In the genomic region with DNA sequence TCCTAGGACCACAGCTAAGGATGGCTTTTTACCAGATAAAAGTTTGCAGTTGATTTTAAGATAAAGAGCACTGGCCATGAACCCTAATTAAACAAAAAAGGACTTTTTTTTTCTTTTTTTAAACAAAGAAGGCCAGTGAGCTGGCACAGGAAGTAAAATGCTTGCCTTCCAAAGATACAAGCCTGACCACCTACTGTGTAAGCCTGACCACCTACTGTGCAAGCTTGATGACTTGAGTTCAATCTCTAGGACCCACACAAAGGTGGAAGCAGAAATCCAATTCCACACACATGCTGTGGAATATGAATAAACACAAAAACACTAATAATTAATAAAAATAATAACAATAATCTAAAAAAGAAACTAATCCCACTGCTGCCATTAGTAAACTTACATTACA, we compare ENCODE assay signal across 19 mouse cellular contexts. TPM values are rescaled to one million over a fixed set of nuclear protein-coding genes. Genes with fewer than 3 reads are reported as not detected.
DNase-seq lines count a peak whose midpoint lies in the region; ATAC-seq and TF ChIP-seq lines count a peak whose summit lies in the region.
"Had no signal": no experiment of that assay in that cellular context is flagged by ENCODE, and none has a peak within 500 bp of the region (broad histone marks: within the 10 kb centered on the region; RNA-seq: fewer than 3 reads in every experiment).

No protein-coding gene starts in this region.

- DNase-seq in limb, embryonic 10.5 days (ENCODE audit: low spot score), result no peak
- no peak for DNase-seq in MEL (ENCODE audit: low read depth, low spot score)
- no peak for DNase-seq in adrenal gland, postnatal 14 days
- DNase-seq in thymus, postnatal 4 days, result no peak
- DNase-seq: adrenal gland, postnatal 25 days; cerebellum, adult 18-20 months; cerebellum, adult 9-11 months; forebrain, postnatal 0 days; gastrocnemius, adult 2 months; gastrocnemius, postnatal 25 days had no signal

- no peak overlapping the region for H3K4me3 ChIP-seq in limb, embryonic 13.5 days
- H3K4me3 ChIP-seq in limb, embryonic 10.5 days, result no peak overlapping the region
- H3K4me3 ChIP-seq in midbrain, embryonic 13.5 days (replicated peaks), result no peak overlapping the region
- H3K4me3 ChIP-seq in midbrain, embryonic 15.5 days, result no peak overlapping the region
- no peak overlapping the region for H3K4me3 ChIP-seq in MEL (ENCODE audit: control insufficient read depth in 1 of 2, insufficient read depth in 1 of 2, low read depth in 2 of 2, low read length in 2 of 2)
- H3K4me3 ChIP-seq: embryonic facial prominence, embryonic 12.5 days; forebrain, embryonic 12.5 days; gastrocnemius, adult 2 months; heart, embryonic 12.5 days; hindbrain, embryonic 10.5 days; intestine, embryonic 15.5 days had no signal

- no peak for ATAC-seq in limb, embryonic 13.5 days (ENCODE audit: low FRiP score, low read depth)
- no peak for ATAC-seq in midbrain, embryonic 13.5 days
- ATAC-seq in midbrain, embryonic 15.5 days (replicated peaks), result no peak
- ATAC-seq: forebrain, postnatal 0 days; intestine, embryonic 15.5 days had no signal

- no peak for TF ChIP-seq POLR2A in MEL (IDR thresholded peaks at IDR 0.05; ENCODE audit: control insufficient read depth in 1 of 2, insufficient read depth in 1 of 2, low read depth in 1 of 2, low read length in 2 of 2, poor library complexity in 1 of 2)

- H3K79me2 ChIP-seq in MEL (ENCODE audit: control insufficient read depth, insufficient read depth, low read length, poor library complexity), result peaks cover 23% of the 10 kb centered on the region

- H3K4me2 ChIP-seq in limb, embryonic 13.5 days (replicated peaks), result no peak overlapping the region
- no peak overlapping the region for H3K4me2 ChIP-seq in midbrain, embryonic 13.5 days (replicated peaks)
- H3K4me2 ChIP-seq in midbrain, embryonic 15.5 days, result no peak overlapping the region
- H3K4me2 ChIP-seq: embryonic facial prominence, embryonic 12.5 days; forebrain, embryonic 12.5 days; heart, embryonic 12.5 days; hindbrain, embryonic 14.5 days; intestine, embryonic 15.5 days had no signal

- H3K9me3 ChIP-seq in limb, embryonic 13.5 days, result no peaks in the 10 kb centered on the region
- H3K9me3 ChIP-seq in limb, embryonic 10.5 days (replicated peaks), result no peaks in the 10 kb centered on the region
- H3K9me3 ChIP-seq in midbrain, embryonic 13.5 days, result no peaks in the 10 kb centered on the region
- no peaks in the 10 kb centered on the region for H3K9me3 ChIP-seq in midbrain, embryonic 15.5 days
- H3K9me3 ChIP-seq in MEL (replicated peaks; ENCODE audit: insufficient read depth, low read length), result no peaks in the 10 kb centered on the region
- H3K9me3 ChIP-seq: embryonic facial prominence, embryonic 12.5 days; forebrain, embryonic 12.5 days; heart, embryonic 12.5 days; hindbrain, embryonic 10.5 days; intestine, embryonic 15.5 days had no signal

- no peak overlapping the region for H3K27ac ChIP-seq in limb, embryonic 13.5 days
- no peak overlapping the region for H3K27ac ChIP-seq in limb, embryonic 10.5 days
- no peak overlapping the region for H3K27ac ChIP-seq in midbrain, embryonic 13.5 days
- no peak overlapping the region for H3K27ac ChIP-seq in midbrain, embryonic 15.5 days
- H3K27ac ChIP-seq in MEL (ENCODE audit: control insufficient read depth, low read depth, low read length), result no peak overlapping the region
- H3K27ac ChIP-seq: embryonic facial prominence, embryonic 12.5 days; forebrain, embryonic 12.5 days; gastrocnemius, adult 2 months; hindbrain, embryonic 10.5 days; hindbrain, embryonic 14.5 days; intestine, embryonic 15.5 days had no signal

- H3K9ac ChIP-seq in limb, embryonic 13.5 days, result 0 out of 2 replicates have a peak overlapping the region, but pooled peaks have one; percentile 19
- H3K9ac ChIP-seq in midbrain, embryonic 13.5 days (replicated peaks), result 0 out of 2 replicates have a peak overlapping the region, but pooled peaks have one; percentile 19
- H3K9ac ChIP-seq in midbrain, embryonic 15.5 days, result no peak overlapping the region
- H3K9ac ChIP-seq in MEL (ENCODE audit: control insufficient read depth, low read depth, low read length, poor library complexity, severe bottlenecking), result no peak overlapping the region
- H3K9ac ChIP-seq: embryonic facial prominence, embryonic 12.5 days; forebrain, embryonic 12.5 days; forebrain, postnatal 0 days; heart, embryonic 12.5 days; hindbrain, embryonic 14.5 days; intestine, embryonic 15.5 days had no signal

- H3K36me3 ChIP-seq in limb, embryonic 13.5 days, result peaks cover 25% of the 10 kb centered on the region
- H3K36me3 ChIP-seq in limb, embryonic 10.5 days, result peaks cover 14% of the 10 kb centered on the region
- H3K36me3 ChIP-seq in midbrain, embryonic 13.5 days, result no peaks in the 10 kb centered on the region
- H3K36me3 ChIP-seq in midbrain, embryonic 15.5 days (replicated peaks), result no peaks in the 10 kb centered on the region
- peaks cover 0 to 24% of the 10 kb centered on the region in 2 experiments; a peak in 3 of 4 replicates for H3K36me3 ChIP-seq in MEL (ENCODE audit: control insufficient read depth in 1 of 2, insufficient read depth in 2 of 2, low read length in 2 of 2)
- H3K36me3 ChIP-seq: intestine, embryonic 15.5 days had no signal

- H3K27me3 ChIP-seq in limb, embryonic 13.5 days, result no peaks in the 10 kb centered on the region
- H3K27me3 ChIP-seq in limb, embryonic 10.5 days (ENCODE audit: low read depth, poor library complexity, severe bottlenecking), result no peaks in the 10 kb centered on the region
- no peaks in the 10 kb centered on the region for H3K27me3 ChIP-seq in midbrain, embryonic 13.5 days
- H3K27me3 ChIP-seq in midbrain, embryonic 15.5 days (replicated peaks), result no peaks in the 10 kb centered on the region
- no peaks in the 10 kb centered on the region for H3K27me3 ChIP-seq in MEL (ENCODE audit: control insufficient read depth in 1 of 2, insufficient read depth in 2 of 2, low read length in 2 of 2)
- H3K27me3 ChIP-seq: embryonic facial prominence, embryonic 12.5 days; forebrain, embryonic 12.5 days; heart, embryonic 12.5 days; intestine, embryonic 15.5 days had no signal

- no peak for TF ChIP-seq EP300 in MEL (IDR thresholded peaks at IDR 0.05; ENCODE audit: low read depth in 1 of 2, low read length in 2 of 2)

- peaks cover 29% of the 10 kb centered on the region for H3K4me1 ChIP-seq in limb, embryonic 13.5 days
- peaks cover 22% of the 10 kb centered on the region for H3K4me1 ChIP-seq in limb, embryonic 10.5 days
- peaks cover 21% of the 10 kb centered on the region for H3K4me1 ChIP-seq in midbrain, embryonic 13.5 days (replicated peaks)
- H3K4me1 ChIP-seq in midbrain, embryonic 15.5 days, result peaks cover 17% of the 10 kb centered on the region
- H3K4me1 ChIP-seq in MEL (ENCODE audit: control insufficient read depth in 1 of 2, insufficient read depth in 2 of 2, low read length in 2 of 2), result peaks cover 16 to 20% of the 10 kb centered on the region in 2 experiments

- TF ChIP-seq CTCF in MEL (IDR thresholded peaks at IDR 0.05 in 2 of 3, conservative IDR thresholded peaks at IDR 0.05 in 1 of 3; ENCODE audit: control insufficient read depth in 1 of 3, insufficient read depth in 1 of 3, low read depth in 2 of 3, low read length in 3 of 3, poor library complexity in 1 of 3, severe bottlenecking in 1 of 3), result no peak

- no peak for TF ChIP-seq RAD21 in MEL (IDR thresholded peaks at IDR 0.05; ENCODE audit: low read depth, low read length)

TF ChIP-seq in MEL, 35 proteins besides CTCF, POLR2A, EP300 and RAD21:
- TF ChIP-seq SIN3A (IDR thresholded peaks at IDR 0.05; ENCODE audit: low read length) (no peak), GATA1 (IDR thresholded peaks at IDR 0.05; ENCODE audit: low read depth, low read length) (0 out of 2 replicates have a peak, but pooled peaks have one; percentile 21), ZNF384 (IDR thresholded peaks at IDR 0.05; ENCODE audit: low read depth, low read length) (0 out of 2 replicates have a peak, but pooled peaks have one; percentile 26), UBTF (IDR thresholded peaks at IDR 0.05; ENCODE audit: borderline replicate concordance, insufficient read depth, low read depth, low read length) (no peak), BHLHE40 (IDR thresholded peaks at IDR 0.05; ENCODE audit: borderline replicate concordance, low read depth, low read length) (no peak), MAZ (IDR thresholded peaks at IDR 0.05; ENCODE audit: low read depth, low read length) (no peak), ZKSCAN1 (IDR thresholded peaks at IDR 0.05; ENCODE audit: low read depth, low read length) (peak; percentile 89; the same call in 1 of the 2 replicates)

RNA-seq across cellular contexts. Expression of a gene that starts 3.0 kb away (rescaled TPM):
- polyA plus RNA-seq in limb, embryonic 13.5 days (2015; fragmentation: Nextera tagmentation; extraction: Ambion mirVana), result 16.9 and 20.1 TPM in 2 replicates
- polyA plus RNA-seq in limb, embryonic 10.5 days (2016; fragmentation: Nextera tagmentation; extraction: Ambion mirVana), result 15.0 and 17.1 TPM in 2 replicates
- 15.3 and 15.5 TPM in 2 replicates for polyA plus RNA-seq in midbrain, embryonic 13.5 days (2015; fragmentation: Nextera tagmentation; extraction: Ambion mirVana)
- 16.8 and 17.2 TPM in 2 replicates for polyA plus RNA-seq in midbrain, embryonic 15.5 days (2015; fragmentation: Nextera tagmentation; extraction: Ambion mirVana)
- 11.4 and 12.8 TPM in 2 replicates for total RNA-seq in MEL (2012; rRNA removed)
- 1 to 10 TPM in 1 of 2 experiments, not detected in 1; 9.6 TPM for polyA plus RNA-seq in MEL (2012; ENCODE audit: insufficient read depth in 1 of 2, insufficient read length in 2 of 2, low read depth in 1 of 2, low replicate concordance in 2 of 2, missing spikeins in 1 of 2)
- total RNA-seq in adrenal gland, postnatal 14 days (2021), result 8.3 and 10.3 TPM in 2 replicates

RNA-seq across cellular contexts. Expression of a gene that starts 3.1 kb away (rescaled TPM):
- 119 and 130 TPM in 2 replicates for polyA plus RNA-seq in limb, embryonic 13.5 days (2015; fragmentation: Nextera tagmentation; extraction: Ambion mirVana)
- 178 and 185 TPM in 2 replicates for polyA plus RNA-seq in limb, embryonic 10.5 days (2016; fragmentation: Nextera tagmentation; extraction: Ambion mirVana)
- 69.1 and 70.6 TPM in 2 replicates for polyA plus RNA-seq in midbrain, embryonic 13.5 days (2015; fragmentation: Nextera tagmentation; extraction: Ambion mirVana)
- 49.1 and 49.6 TPM in 2 replicates for polyA plus RNA-seq in midbrain, embryonic 15.5 days (2015; fragmentation: Nextera tagmentation; extraction: Ambion mirVana)
- total RNA-seq in MEL (2012; rRNA removed), result 242 and 267 TPM in 2 replicates
- polyA plus RNA-seq in MEL (2012; ENCODE audit: insufficient read depth in 1 of 2, insufficient read length in 2 of 2, low read depth in 1 of 2, low replicate concordance in 2 of 2, missing spikeins in 1 of 2), result 100 to 1,000 TPM; 179 to 481 TPM
- total RNA-seq in adrenal gland, postnatal 14 days (2021), result 58.2 and 59.3 TPM in 2 replicates

Comparison
In these comparisons a context has a peak if more than half of its experiments do, and no peak if none do; other contexts are left out.
1. H3K9ac ChIP-seq: peak in limb, embryonic 13.5 days (single experiment) and midbrain, embryonic 13.5 days (single experiment); none in midbrain, embryonic 15.5 days (single experiment) and MEL (single experiment).